Mouse (Mus musculus) retina, embryonic 14.5 days (tissue): ENCODE results near the gene Pafah1b2.

Experiments used
- DNase-seq: peaks from one replicate; pipeline ENCODE4 v3.0.0-alpha.2; 2015; ENCODE audit warnings: low spot score

Gene Pafah1b2

GRCm38 (mm10) chr9:46012091-46013008 lies at the start of gene Pafah1b2, which contains the start of gene Sik3:
Gene Pafah1b2 (minus strand): TSS chr9:46012690.
Gene Sik3 (plus strand): TSS chr9:46012820.
- DNase-seq: peak; percentile 96

DNA sequence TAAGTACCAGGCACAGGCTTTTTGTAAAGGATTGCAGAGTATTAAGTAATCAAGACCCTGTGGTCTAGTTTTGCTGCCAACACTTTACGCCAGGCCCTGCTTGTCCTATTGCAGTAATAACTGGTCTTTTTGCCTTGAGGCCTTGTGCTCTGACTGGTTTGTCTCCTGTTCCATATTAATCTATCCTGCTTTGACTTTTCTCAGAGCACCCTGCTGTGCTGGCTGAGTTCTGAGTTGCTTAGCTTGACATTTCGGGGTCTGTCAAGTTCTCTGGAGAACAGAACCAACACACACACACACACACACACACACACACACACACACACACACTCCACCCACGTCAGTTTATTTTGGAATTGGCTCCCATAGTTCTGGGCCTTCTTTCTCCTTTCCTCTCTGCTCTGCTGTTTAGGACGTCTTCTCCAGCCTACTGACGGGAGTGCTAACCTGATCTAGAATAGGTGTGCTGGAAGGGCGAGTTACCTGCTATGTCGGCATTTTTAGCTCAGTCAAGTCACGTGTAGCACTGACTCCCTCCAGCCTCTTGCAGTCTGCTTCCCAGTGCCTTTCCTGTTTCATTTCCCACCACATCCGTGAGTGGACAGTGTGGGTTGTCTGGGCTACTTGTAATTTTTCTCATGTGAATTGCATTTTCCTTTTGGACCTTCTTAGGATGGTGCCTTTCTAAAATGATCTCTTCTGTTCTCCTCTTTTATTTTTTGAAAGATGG lies 49.4 kb upstream of the Pafah1b2 start:
- DNase-seq: no peak

DNA sequence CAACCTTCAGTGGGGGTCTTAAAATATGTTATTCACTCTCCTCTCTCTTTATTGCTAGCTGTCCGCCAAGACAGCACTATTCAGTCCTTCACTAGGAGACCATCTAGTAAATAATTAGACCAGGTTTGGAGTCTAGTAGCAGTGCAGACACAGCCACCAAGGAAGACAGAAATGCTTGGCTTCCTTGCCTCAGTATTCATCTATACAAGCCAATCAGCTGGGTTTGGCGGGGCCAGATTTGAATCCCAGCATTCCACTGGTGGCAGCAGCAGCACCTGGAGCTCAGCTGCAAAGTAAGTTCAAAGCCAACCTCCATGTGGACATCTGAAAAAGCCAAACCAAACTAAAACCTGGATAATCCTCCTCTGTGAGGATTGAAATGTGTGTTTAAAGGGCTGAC lies 47.8 kb upstream of the Pafah1b2 start:
- no peak for DNase-seq

- DNase-seq: no peak
These were observed 45.6 kb upstream of the Pafah1b2 start for GRCm38 (mm10) chr9:46058065-46058464.

DNA sequence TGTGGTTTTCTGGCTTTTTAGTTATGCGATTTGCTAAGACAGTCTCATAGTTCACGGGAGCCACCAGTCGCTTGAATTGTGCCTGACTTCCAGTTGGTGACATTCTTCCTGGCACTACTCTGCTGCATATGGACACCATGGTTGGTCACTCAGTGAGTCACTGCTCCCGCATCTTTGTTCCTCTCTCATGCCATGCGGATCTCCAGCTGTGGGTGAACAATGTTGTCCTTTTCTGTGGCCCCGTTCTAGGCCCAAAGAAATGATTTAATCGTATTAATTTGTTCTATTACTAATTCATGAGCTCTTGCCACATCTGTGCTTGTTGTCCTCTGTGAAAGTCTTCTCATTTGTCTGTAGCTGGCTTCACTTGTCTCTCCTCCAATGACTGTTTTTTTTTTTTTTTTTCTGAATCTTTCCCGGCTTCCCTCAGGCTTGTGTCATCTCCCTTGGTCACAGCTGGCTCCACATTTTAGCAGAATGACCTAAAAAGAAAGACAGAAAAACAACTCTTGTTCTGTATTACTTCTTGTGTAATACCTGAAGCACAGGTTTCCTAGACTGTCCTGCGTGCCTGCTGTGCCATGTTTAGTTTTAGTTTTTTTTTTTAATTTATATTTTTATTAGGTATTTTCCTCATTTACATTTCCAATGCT lies 40.6 kb upstream of the Pafah1b2 start:
- DNase-seq: no peak

GRCm38 (mm10) chr9:46050203-46050602 lies 37.7 kb upstream of the Pafah1b2 start:
- DNase-seq: no peak

- DNase-seq: no peak
These were observed 37.0 kb upstream of the Pafah1b2 start for GRCm38 (mm10) chr9:46049525-46049924.

- DNase-seq: peak; percentile 39
These were observed 34.4 kb upstream of the Pafah1b2 start for GRCm38 (mm10) chr9:46046724-46047517.

DNA sequence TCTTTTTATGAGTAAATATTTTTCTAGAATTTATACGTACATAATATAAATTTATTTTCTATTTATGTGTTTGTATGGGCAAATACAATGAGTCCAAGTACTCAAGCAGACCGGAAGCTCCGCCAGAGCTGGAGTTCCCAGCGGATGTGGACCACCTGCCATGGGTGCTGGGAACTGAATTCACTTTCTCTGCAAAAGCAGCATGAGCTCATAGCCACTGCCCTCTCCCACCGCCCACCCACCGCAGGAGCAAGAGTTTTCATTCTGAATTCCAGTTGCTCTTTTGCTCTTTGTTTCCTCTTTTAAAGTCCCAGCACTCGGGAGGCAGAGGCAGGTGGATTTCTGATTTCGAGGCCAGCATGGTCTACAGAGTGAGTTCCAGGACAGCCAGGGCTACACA lies 31.1 kb upstream of the Pafah1b2 start:
- no peak for DNase-seq

DNA sequence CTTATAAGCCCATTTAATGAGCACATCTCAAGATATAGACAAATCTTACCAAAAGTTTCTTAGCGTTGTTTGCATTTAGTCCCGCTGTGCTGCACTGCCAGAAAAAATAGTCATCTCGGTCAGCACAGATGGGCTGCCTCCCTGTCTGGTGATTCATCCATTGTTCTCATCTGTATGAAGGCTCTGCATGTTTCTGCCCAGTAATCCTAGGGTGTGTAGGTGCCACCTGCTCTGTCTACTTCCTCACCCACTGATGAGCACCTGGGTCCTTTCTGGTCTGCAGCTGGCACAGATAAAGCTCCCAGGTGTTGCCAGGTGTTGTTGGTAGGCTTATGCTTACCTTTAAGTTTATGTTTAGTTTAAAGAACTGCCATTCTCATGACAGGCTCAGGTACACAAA lies 29.9 kb upstream of the Pafah1b2 start:
- no peak for DNase-seq

DNA sequence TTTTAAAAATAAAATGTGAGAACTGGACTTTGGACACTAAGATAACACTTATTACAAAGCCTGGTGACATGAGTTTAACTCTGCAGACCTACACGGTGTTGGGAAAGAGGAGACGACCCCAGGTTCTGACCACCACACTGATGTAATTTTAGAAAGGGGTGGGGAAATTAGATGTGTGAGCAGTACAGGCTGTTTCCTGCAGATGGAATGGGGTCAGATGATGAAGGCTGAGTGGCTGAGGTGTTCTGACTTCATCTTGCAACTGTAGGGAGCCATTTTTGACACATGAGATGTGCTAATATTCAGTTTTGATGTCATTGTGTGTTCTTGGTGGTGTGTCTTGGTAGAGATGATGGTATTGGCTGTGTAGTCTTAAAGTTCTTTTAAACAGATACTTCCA lies 28.7 kb upstream of the Pafah1b2 start:
- no peak for DNase-seq

- DNase-seq: no peak
These were observed 26.3 kb upstream of the Pafah1b2 start for GRCm38 (mm10) chr9:46038786-46039185.

DNA sequence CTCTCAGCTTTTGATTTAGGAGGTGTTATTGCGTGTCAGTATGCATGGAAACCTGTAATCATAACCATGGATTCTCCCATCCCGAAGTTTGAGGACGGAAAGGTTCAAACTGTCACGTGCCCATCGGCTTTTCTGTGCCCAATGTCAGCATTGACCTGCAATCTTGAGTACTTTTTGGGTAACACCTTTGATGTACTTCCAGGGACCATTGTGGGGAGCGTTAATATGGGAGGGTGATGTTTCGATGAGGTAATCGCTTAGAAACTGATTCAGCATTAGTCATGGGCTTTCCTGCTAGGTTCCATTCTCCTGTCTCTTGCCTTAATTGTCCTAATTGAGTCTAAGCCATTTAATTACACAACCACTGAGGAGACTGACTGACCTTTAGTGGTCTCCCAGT lies 24.4 kb upstream of the Pafah1b2 start:
- no peak for DNase-seq

DNA sequence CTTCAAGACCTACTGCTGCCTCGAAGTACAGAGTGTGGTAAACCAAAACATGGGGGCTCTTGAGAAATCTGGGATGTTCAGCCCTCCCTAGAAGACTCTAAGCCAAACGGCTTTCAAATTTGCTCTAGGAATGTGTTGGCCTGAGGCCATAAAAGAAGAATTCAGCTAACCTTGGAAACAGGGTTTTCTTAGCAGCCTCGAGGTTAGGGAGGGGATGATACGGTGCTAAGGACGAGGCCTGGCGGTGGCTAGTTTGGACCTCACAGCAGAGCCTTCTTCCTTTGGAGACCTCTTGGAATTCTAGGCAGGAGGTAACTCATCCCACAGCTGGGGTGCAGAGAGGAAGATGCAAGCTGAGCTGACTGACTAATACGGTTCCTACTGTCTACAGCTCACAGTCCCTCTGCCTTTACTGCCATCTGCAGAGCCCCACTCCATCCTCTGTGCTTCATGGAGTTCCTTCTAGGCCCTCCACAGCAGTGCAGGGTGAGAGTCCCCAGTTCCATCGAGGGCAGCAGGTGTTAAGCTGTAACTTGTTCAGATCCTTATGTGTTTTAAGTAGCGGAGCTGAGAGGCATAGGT lies 22.9 kb upstream of the Pafah1b2 start:
- no peak for DNase-seq

- DNase-seq: no peak
These were observed 21.4 kb upstream of the Pafah1b2 start for GRCm38 (mm10) chr9:46033862-46034261.

GRCm38 (mm10) chr9:46033058-46033457 lies 20.6 kb upstream of the Pafah1b2 start:
- DNase-seq: no peak

DNA sequence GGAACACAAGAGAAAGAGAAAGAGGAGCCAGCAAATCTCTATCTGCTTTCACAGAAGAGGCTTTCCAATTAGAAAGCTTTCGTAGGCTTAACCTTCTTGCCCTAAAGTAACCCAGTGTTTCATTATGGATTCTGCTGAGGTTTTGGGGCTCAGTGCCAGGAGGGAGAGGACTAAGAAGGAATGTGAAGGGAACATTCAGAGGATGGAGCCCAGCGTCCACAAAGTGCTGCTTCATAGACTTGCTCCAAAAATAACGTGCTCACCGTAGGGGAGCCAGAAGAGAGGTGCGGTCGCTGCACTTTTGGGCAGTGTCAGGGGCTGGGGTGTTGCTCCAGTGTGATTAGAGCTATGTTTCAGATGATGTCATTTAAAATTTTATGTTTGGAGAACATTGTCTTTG lies 19.7 kb upstream of the Pafah1b2 start:
- no peak for DNase-seq

DNA sequence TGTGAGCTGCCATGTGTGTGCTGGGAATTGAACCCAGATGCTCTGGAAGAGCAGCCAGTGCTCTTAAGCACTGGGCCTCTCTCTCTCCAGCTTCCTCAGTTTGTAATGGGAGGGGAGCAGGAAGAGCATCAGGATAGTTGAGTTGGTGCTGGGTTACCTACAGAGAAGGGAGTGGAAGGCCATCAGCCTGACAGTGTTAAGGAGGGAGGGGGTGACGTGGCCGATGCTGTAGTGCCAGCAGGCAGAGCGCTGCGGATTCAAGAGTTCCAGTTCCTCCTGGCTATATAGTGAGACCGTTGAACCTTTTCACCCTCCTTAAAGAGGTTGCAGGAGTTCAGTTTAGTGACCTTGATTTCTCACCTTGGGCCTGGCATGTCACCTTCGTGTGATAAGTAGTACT lies 18.5 kb upstream of the Pafah1b2 start:
- no peak for DNase-seq

GRCm38 (mm10) chr9:46030184-46030583 lies 17.7 kb upstream of the Pafah1b2 start:
- no peak for DNase-seq

- DNase-seq: no peak
These were observed 17.0 kb upstream of the Pafah1b2 start for GRCm38 (mm10) chr9:46029534-46029933.

DNA sequence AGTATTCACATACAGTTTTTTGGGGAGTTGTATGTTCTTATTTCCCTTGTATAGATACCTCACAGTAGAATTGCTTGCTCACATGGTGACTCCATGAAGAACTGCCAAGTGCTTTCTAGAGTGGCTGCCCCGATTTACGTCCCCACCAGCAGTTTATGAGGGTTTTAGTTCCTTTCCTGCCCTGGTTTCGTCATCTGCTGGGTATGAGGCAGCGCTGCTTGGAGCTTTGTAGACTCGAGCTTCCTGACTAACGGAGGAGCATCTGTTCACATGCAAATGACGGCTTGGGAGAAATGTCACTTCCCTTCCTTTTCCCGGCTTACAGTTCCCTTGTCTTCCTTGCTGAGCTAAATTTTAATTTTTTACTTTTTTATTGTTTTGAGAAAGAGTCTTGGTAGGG lies 15.5 kb upstream of the Pafah1b2 start:
- DNase-seq: no peak
